Mouse (Mus musculus) E14TG2a.4 (cell line): ENCODE results near the gene Intu.

Experiments used
- CTCF ChIP-seq: conservative IDR thresholded peaks from 2 replicates; pipeline ENCODE4 v1.5.1; 2014; ENCODE audit warnings: low read length
- NANOG ChIP-seq: IDR thresholded peaks from 2 replicates; pipeline ENCODE4 v1.6.1; 2014; ENCODE audit warnings: borderline replicate concordance, low read length, mixed read lengths
- POU5F1 ChIP-seq: IDR thresholded peaks from 2 replicates; pipeline ENCODE4 v1.6.1; 2014; ENCODE audit warnings: low read length, borderline replicate concordance

DNA sequence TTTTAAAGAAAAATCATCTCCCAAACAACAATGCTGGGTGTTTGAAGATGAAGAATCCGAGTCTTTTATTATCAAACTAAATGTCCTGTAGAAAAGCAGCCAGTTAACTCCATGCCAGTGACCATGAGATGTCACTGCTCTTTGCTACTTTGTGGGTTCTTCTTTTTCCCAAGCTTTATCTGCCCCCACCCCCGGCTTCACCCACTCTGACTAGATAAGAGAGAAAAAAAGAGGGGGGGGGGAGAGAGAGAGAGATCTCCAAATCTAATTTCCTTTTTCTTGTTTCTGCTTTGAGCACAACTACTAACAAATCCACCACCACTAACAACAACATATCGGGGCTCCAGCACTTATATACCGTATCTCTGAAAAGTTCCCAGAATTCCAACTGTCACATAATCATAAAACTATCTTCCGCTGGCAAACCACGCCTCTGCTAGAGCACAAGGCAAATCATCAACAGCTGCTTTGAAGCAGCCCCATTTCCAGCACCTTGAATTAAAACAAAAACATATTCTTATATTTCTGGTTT, 207.4 kb downstream of the Intu start:
- no peak for TF ChIP-seq CTCF
- TF ChIP-seq POU5F1, result no peak
- no peak for TF ChIP-seq NANOG
